Mouse (Mus musculus) midbrain, postnatal 0 days (tissue): ENCODE measurements around the gene Ppp1r9a. TPM values are rescaled to one million over a fixed set of nuclear protein-coding genes. Genes with fewer than 3 reads are reported as not detected.

ENCODE experiments used
- ATAC-seq: fragments of 200-750 bp; cut with Nextera tagmentation; 2 replicates; pipeline ENCODE4 v1.8.0; 2017; ENCODE audit warnings: moderate number of reproducible peaks, mild to moderate bottlenecking, moderate TSS enrichment, moderate library complexity; ENCODE audit not compliant: low FRiP score
- DNase-seq: peaks from one replicate; pipeline ENCODE4 v3.0.0-alpha.2; 2015; ENCODE audit warnings: low spot score
- H3K27ac ChIP-seq: fragments of 300-500 bp; sonication (generic); 2 replicates; pipeline ENCODE4 v1.5.1; 2014; ENCODE audit warnings: low read depth, mild to moderate bottlenecking, low read length, mixed read lengths
- H3K27me3 ChIP-seq: fragments of 300-500 bp; sonication (generic); 2 replicates; pipeline ENCODE4 v1.6.1; 2014; ENCODE audit warnings: low read length, control low read depth, mixed read lengths; ENCODE audit not compliant: insufficient read depth
- H3K36me3 ChIP-seq: fragments of 300-500 bp; sonication (generic); 2 replicates; pipeline ENCODE4 v1.6.1; 2014; ENCODE audit warnings: low read length, control low read depth, mixed read lengths; ENCODE audit not compliant: insufficient read depth
- H3K4me1 ChIP-seq: fragments of 300-500 bp; sonication (generic); 2 replicates; pipeline ENCODE4 v1.6.1; 2014; ENCODE audit warnings: mild to moderate bottlenecking, control low read depth, antibody characterized with exemption, low read length, mixed read lengths; ENCODE audit not compliant: insufficient read depth
- H3K4me2 ChIP-seq: fragments of 300-500 bp; sonication (generic); 2 replicates; pipeline ENCODE4 v1.6.1; 2014; ENCODE audit warnings: low read depth, mild to moderate bottlenecking, low read length, mixed read lengths; ENCODE audit not compliant: poor library complexity, severe bottlenecking
- H3K4me3 ChIP-seq: fragments of 300-500 bp; sonication (generic); 2 replicates; pipeline ENCODE4 v1.5.1; 2014; ENCODE audit warnings: low read depth, mild to moderate bottlenecking, low read length, moderate library complexity
- H3K9ac ChIP-seq: fragments of 300-500 bp; sonication (generic); replicated peaks from 2 replicates; pipeline ENCODE4 v1.6.1; 2014; ENCODE audit warnings: mild to moderate bottlenecking, low read length, moderate library complexity, mixed read lengths; ENCODE audit not compliant: poor library complexity, severe bottlenecking
- H3K9me3 ChIP-seq: fragments of 300-500 bp; sonication (generic); 2 replicates; pipeline ENCODE4 v1.6.1; 2016; ENCODE audit warnings: low read length, control low read depth
- CTCF ChIP-seq: IDR thresholded peaks from 2 replicates; pipeline ENCODE4 v1.5.1; 2016; ENCODE audit warnings: antibody characterized with exemption, mild to moderate bottlenecking
- WGBS: fragments of 180-500 bp; shearing (Covaris S2); extraction: QIAGEN DNeasy Blood & Tissue Kit; methylation state at CpG from one replicate; pipeline ENCODE4 v1.1.7; 2014; 5-methylcytosine and 5-hydroxymethylcytosine counted together
- polyA plus RNA-seq: library from polyadenylated mRNA; unstranded; fragments of >200 nt; fragmentation: Nextera tagmentation; extraction: Ambion mirVana; gene quantifications from 2 replicates; pipeline ENCODE4 v1.2.1, GENCODE M21; 2015
- total RNA-seq: library from RNA; depleted of rRNA; stranded (reverse); fragments of >200 nt; gene quantifications from 2 replicates; pipeline ENCODE4 v1.2.3, GENCODE M21; 2014

Ppp1r9a gene
- total and polyA plus RNA-seq, 2 experiments from 2014 or later: 43.6 to 66.3 TPM

DNA sequence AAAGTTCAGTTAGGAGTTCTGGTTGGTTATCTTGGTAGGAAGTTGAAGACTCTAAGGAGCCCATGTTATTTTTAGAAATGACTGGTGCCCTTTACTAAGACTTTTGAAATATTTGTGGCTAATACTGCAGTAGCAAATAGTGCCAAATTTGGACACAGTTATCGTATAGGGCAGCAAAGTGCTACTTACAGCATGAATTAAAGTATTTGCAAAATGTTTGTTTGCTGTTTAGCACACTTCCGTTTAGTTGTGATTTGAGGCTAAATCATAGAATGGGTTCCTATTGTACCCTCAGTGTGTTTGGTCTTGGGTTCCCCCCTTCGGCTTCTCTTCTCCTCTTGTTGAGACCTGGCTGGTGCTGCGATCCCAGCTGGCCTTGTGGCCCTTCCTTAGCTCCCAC is 45.3 kb downstream of the Ppp1r9a start:
- Histone ChIP-seq H3K27me3 (no peaks in the 10 kb centered on the region), H3K9ac (no peak overlapping the region), H3K9me3 (no peaks in the 10 kb centered on the region), H3K4me2 (no peak overlapping the region), H3K36me3 (no peaks in the 10 kb centered on the region), H3K4me3 (no peak overlapping the region), H3K4me1 (no peaks in the 10 kb centered on the region), H3K27ac (no peak overlapping the region)
- no peak for TF ChIP-seq CTCF
- WGBS: 98% methylated on average over 4 of the region's 4 CpGs
- ATAC-seq: no peak
- no peak for DNase-seq

DNA sequence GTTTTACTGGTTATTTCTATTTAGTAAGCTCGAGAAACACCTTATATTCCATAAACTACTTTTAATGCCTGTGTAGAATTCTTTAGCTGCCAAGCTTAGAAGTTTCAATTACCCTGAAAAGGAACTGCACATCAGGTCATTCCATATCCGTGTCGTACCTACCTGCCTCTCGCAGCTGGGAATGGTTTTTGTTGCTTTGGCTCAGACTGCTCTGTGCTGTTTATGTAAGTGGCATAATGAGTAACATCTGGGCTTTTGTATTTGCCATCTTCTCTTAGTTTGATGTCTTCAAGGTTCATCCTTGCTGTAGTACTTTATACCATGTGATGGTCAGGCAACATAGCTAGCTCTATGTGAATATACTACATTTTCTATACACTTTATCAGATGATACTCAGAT is 47.0 kb downstream of the Ppp1r9a start:
- WGBS: 88% methylated on average over 4 of the region's 4 CpGs
- H3K9me3 ChIP-seq: no peaks in the 10 kb centered on the region
- no peak for TF ChIP-seq CTCF

DNA sequence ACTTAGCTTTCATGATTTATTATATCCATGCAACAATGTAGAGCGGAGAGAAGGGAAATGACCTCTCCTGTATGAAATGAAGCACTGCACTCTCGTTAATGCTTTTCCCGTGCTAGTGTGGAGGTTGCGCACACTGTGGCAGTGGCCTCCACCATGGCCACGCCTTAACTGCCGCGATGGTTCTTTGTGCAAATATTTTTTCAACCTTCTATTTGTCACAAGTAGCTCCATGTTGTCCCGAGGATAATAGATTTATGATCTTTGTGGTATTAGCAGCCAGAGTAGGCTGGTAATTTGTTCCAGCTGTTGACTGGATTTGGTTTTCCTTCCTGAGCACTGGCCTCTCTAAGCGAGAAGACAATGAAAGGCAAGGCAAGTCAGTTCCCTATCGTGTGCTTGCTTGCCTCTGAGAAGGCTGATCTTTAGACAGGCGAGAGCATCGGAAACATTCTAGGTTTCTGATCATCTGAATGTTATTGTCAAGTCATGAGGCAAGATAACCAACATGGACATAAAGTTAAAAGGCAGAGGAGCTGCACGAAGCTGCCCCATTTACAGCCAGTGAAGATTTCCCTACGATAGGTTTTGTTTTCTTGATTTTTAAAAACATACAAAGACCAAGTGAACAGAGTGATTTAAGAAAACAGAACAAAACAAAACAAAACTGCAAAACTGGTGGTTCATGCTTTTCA is 50.5 kb downstream of the Ppp1r9a start:
- no peaks in the 10 kb centered on the region for H3K36me3 ChIP-seq
- no peak overlapping the region for H3K4me3 ChIP-seq
- no peak overlapping the region for H3K9ac ChIP-seq
- H3K27me3 ChIP-seq: no peaks in the 10 kb centered on the region
- H3K4me1 ChIP-seq: no peaks in the 10 kb centered on the region
- no peak overlapping the region for H3K4me2 ChIP-seq
- no peak for DNase-seq
- ATAC-seq: no peak
- WGBS: 84% methylated on average over 14 of the region's 14 CpGs
- H3K9me3 ChIP-seq: no peaks in the 10 kb centered on the region
- no peak overlapping the region for H3K27ac ChIP-seq
- no peak for TF ChIP-seq CTCF

More for the DNA sequence above, 47.0 kb downstream of the Ppp1r9a start:
- Histone ChIP-seq H3K27me3 (no peaks in the 10 kb centered on the region), H3K9ac (no peak overlapping the region), H3K4me2 (no peak overlapping the region), H3K36me3 (no peaks in the 10 kb centered on the region), H3K4me3 (no peak overlapping the region), H3K4me1 (no peaks in the 10 kb centered on the region), H3K27ac (no peak overlapping the region)
- DNase-seq: no peak
- no peak for ATAC-seq

DNA sequence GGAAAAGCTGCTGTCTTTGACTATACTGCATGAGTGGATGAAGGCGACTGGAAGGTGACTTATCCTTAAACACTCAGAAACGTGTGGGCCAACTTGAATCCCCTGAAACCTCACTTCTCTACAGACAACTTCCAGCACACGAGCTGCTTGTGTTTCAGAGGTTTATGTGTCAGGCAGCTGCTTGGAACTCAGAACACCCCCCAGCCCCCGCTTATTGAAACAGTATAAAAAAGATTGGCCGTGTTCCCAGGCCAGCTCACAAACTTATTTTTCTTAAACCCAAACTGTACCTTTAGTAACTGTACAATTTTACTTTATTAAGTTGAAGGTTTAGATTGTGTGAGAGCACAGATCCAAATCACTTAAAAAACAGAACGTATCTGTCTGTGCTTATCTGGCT is 53.9 kb downstream of the Ppp1r9a start:
- Histone ChIP-seq H3K36me3 (no peaks in the 10 kb centered on the region), H3K27me3 (no peaks in the 10 kb centered on the region), H3K27ac (no peak overlapping the region), H3K4me3 (no peak overlapping the region), H3K4me1 (no peaks in the 10 kb centered on the region), H3K9me3 (no peaks in the 10 kb centered on the region), H3K9ac (no peak overlapping the region), H3K4me2 (no peak overlapping the region)
- TF ChIP-seq CTCF: no peak
- whole genome bisulfite sequencing: 71% methylated on average over 6 of the region's 6 CpGs
- no peak for ATAC-seq
- no peak for DNase-seq

DNA sequence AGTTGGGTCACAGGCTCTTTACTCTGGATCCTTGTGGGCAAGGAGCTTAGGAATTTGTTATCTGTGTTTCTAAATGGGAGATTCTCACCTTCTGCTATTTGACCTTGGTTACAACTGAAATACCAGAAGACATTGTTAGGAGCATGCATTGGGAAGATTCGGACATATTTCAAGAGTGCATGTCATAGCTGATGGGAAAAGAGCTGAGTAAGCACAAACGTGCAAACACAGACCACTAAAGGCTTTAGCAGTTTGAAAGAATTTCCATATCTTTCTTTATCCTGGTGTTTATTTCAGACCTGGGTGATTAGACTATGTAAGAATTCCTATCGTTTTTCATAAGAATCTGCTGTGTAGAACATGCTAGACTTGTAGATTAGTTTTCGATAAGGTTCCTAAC is 59.5 kb downstream of the Ppp1r9a start:
- TF ChIP-seq CTCF: no peak
- no peaks in the 10 kb centered on the region for H3K4me1 ChIP-seq
- 71% methylated on average over 4 of the region's 4 CpGs for WGBS
- no peak for DNase-seq
- no peak overlapping the region for H3K9ac ChIP-seq
- no peak overlapping the region for H3K4me3 ChIP-seq
- no peaks in the 10 kb centered on the region for H3K27me3 ChIP-seq
- H3K9me3 ChIP-seq: no peaks in the 10 kb centered on the region
- no peak overlapping the region for H3K27ac ChIP-seq
- H3K4me2 ChIP-seq: no peak overlapping the region
- ATAC-seq: no peak
- H3K36me3 ChIP-seq: no peaks in the 10 kb centered on the region

DNA sequence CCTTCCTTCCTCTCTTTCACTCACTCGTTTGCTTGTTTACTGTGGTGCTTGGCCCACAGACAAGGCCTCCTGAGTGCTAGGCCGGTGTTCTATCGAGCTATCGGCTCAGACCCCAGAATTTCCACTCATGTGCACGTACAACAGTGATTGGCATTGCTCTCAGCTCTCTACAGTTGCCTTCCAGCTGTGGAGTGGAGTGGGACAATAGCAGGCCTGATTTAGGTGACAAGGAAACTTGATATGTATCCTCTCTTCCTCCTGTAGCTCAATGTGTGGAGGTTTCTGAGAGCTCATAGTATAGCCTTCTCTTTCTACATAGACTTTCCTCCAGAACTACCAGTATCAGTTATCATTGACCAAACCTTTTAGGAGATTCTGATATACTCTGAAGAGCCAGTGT is 60.3 kb downstream of the Ppp1r9a start:
- Histone ChIP-seq H3K4me1 (no peaks in the 10 kb centered on the region), H3K27ac (no peak overlapping the region), H3K4me2 (no peak overlapping the region), H3K4me3 (no peak overlapping the region), H3K9me3 (no peaks in the 10 kb centered on the region), H3K27me3 (no peaks in the 10 kb centered on the region), H3K9ac (no peak overlapping the region), H3K36me3 (no peaks in the 10 kb centered on the region)
- TF ChIP-seq CTCF: no peak
- no peak for ATAC-seq
- WGBS: 75% methylated on average over 5 of the region's 5 CpGs
- DNase-seq: no peak
